Mouse (Mus musculus): Measurements from ENCODE around the gene Ptprg. TPM values are rescaled to one million over a fixed set of nuclear protein-coding genes. Genes with fewer than 3 reads are reported as not detected.

The Ptprg gene
- polyA plus RNA-seq, 1 experiment from 2014 or later: 15.2 TPM

- WGBS (ENCODE audit: insufficient replicate concordance): 57% methylated on average over 12 of the region's 12 CpGs
- Histone ChIP-seq H3K27ac (ENCODE audit: low read depth, low read length) (no peak overlapping the region), H3K9ac (ENCODE audit: low read depth, low read length) (no peak overlapping the region), H3K4me3 (ENCODE audit: low read depth, low read length) (no peak overlapping the region), H3K9me3 (replicated peaks; ENCODE audit: control insufficient read depth, low read length) (no peaks in the 10 kb centered on the region), H3K36me3 (ENCODE audit: control insufficient read depth, insufficient read depth, low read length) (no peaks in the 10 kb centered on the region), H3K27me3 (ENCODE audit: control insufficient read depth, insufficient read depth, low read length) (no peaks in the 10 kb centered on the region), H3K4me2 (no peak overlapping the region), H3K4me1 (ENCODE audit: control insufficient read depth, insufficient read depth, low read length) (peaks cover 4% of the 10 kb centered on the region; the same call in 1 of the 2 replicates)
- no peak for ATAC-seq (replicated peaks; ENCODE audit: insufficient number of reproducible peaks, low FRiP score, low TSS enrichment)
These were observed 546.3 kb downstream of the Ptprg start for GRCm38 (mm10) chr14:12099390-12100333.

- peaks cover 4% of the 10 kb centered on the region; the same call in 1 of the 2 replicates for H3K4me1 ChIP-seq (ENCODE audit: control insufficient read depth, insufficient read depth, low read length)
- H3K4me2 ChIP-seq: no peak overlapping the region
- H3K9ac ChIP-seq (ENCODE audit: low read depth, low read length): no peak overlapping the region
- 78% methylated on average over 11 of the region's 11 CpGs for WGBS (ENCODE audit: insufficient replicate concordance)
- no peaks in the 10 kb centered on the region for H3K9me3 ChIP-seq (replicated peaks; ENCODE audit: control insufficient read depth, low read length)
- no peaks in the 10 kb centered on the region for H3K27me3 ChIP-seq (ENCODE audit: control insufficient read depth, insufficient read depth, low read length)
- H3K27ac ChIP-seq (ENCODE audit: low read depth, low read length): no peak overlapping the region
- no peaks in the 10 kb centered on the region for H3K36me3 ChIP-seq (ENCODE audit: control insufficient read depth, insufficient read depth, low read length)
- no peak overlapping the region for H3K4me3 ChIP-seq (ENCODE audit: low read depth, low read length)
- no peak for ATAC-seq (replicated peaks; ENCODE audit: insufficient number of reproducible peaks, low FRiP score, low TSS enrichment)
These were observed 549.3 kb downstream of the Ptprg start for GRCm38 (mm10) chr14:12102389-12103325.

- H3K27ac ChIP-seq (ENCODE audit: low read depth, low read length): no peak overlapping the region
- H3K4me3 ChIP-seq (ENCODE audit: low read depth, low read length): no peak overlapping the region
- no peaks in the 10 kb centered on the region for H3K27me3 ChIP-seq (ENCODE audit: control insufficient read depth, insufficient read depth, low read length)
- ATAC-seq (replicated peaks; ENCODE audit: insufficient number of reproducible peaks, low FRiP score, low TSS enrichment): no peak
- 59% methylated on average over 12 of the region's 12 CpGs for WGBS (ENCODE audit: insufficient replicate concordance)
- no peaks in the 10 kb centered on the region for H3K36me3 ChIP-seq (ENCODE audit: control insufficient read depth, insufficient read depth, low read length)
- no peak overlapping the region for H3K4me2 ChIP-seq
- H3K4me1 ChIP-seq (ENCODE audit: control insufficient read depth, insufficient read depth, low read length): peaks cover 4% of the 10 kb centered on the region; the same call in 1 of the 2 replicates
- H3K9me3 ChIP-seq (replicated peaks; ENCODE audit: control insufficient read depth, low read length): no peaks in the 10 kb centered on the region
- no peak overlapping the region for H3K9ac ChIP-seq (ENCODE audit: low read depth, low read length)
These were observed 551.2 kb downstream of the Ptprg start for GRCm38 (mm10) chr14:12104297-12105155.

- H3K4me3 ChIP-seq (ENCODE audit: low read depth, low read length): no peak overlapping the region
- no peak overlapping the region for H3K27ac ChIP-seq (ENCODE audit: low read depth, low read length)
- H3K9me3 ChIP-seq (replicated peaks; ENCODE audit: control insufficient read depth, low read length): no peaks in the 10 kb centered on the region
- no peaks in the 10 kb centered on the region for H3K27me3 ChIP-seq (ENCODE audit: control insufficient read depth, insufficient read depth, low read length)
- peaks cover 4% of the 10 kb centered on the region; the same call in 1 of the 2 replicates for H3K4me1 ChIP-seq (ENCODE audit: control insufficient read depth, insufficient read depth, low read length)
- H3K36me3 ChIP-seq (ENCODE audit: control insufficient read depth, insufficient read depth, low read length): no peaks in the 10 kb centered on the region
- no peak overlapping the region for H3K4me2 ChIP-seq
- no peak overlapping the region for H3K9ac ChIP-seq (ENCODE audit: low read depth, low read length)
- no peak for ATAC-seq (replicated peaks; ENCODE audit: insufficient number of reproducible peaks, low FRiP score, low TSS enrichment)
- WGBS (ENCODE audit: insufficient replicate concordance): 77% methylated on average over 2 of the region's 2 CpGs
These were observed 551.8 kb downstream of the Ptprg start for GRCm38 (mm10) chr14:12105156-12105430.

GRCm38 (mm10) chr14:12105593-12105992 is 552.3 kb downstream of the Ptprg start:
- Histone ChIP-seq H3K9ac (ENCODE audit: low read depth, low read length) (no peak overlapping the region), H3K9me3 (replicated peaks; ENCODE audit: control insufficient read depth, low read length) (no peaks in the 10 kb centered on the region), H3K27ac (ENCODE audit: low read depth, low read length) (no peak overlapping the region), H3K27me3 (ENCODE audit: control insufficient read depth, insufficient read depth, low read length) (no peaks in the 10 kb centered on the region), H3K4me2 (no peak overlapping the region), H3K4me3 (ENCODE audit: low read depth, low read length) (no peak overlapping the region), H3K4me1 (ENCODE audit: control insufficient read depth, insufficient read depth, low read length) (peaks cover under 1% of the 10 kb centered on the region; the same call in 1 of the 2 replicates), H3K36me3 (ENCODE audit: control insufficient read depth, insufficient read depth, low read length) (no peaks in the 10 kb centered on the region)
- WGBS (ENCODE audit: insufficient replicate concordance): 85% methylated on average over 3 of the region's 3 CpGs
- no peak for ATAC-seq (replicated peaks; ENCODE audit: insufficient number of reproducible peaks, low FRiP score, low TSS enrichment)

GRCm38 (mm10) chr14:12107459-12107858 is 554.1 kb downstream of the Ptprg start:
- Histone ChIP-seq H3K4me3 (ENCODE audit: low read depth, low read length) (no peak overlapping the region), H3K36me3 (ENCODE audit: control insufficient read depth, insufficient read depth, low read length) (no peaks in the 10 kb centered on the region), H3K4me1 (ENCODE audit: control insufficient read depth, insufficient read depth, low read length) (peaks cover 9% of the 10 kb centered on the region; the same call in 1 of the 2 replicates), H3K9ac (ENCODE audit: low read depth, low read length) (no peak overlapping the region), H3K27me3 (ENCODE audit: control insufficient read depth, insufficient read depth, low read length) (no peaks in the 10 kb centered on the region), H3K9me3 (replicated peaks; ENCODE audit: control insufficient read depth, low read length) (no peaks in the 10 kb centered on the region), H3K27ac (ENCODE audit: low read depth, low read length) (no peak overlapping the region), H3K4me2 (no peak overlapping the region)
- 64% methylated on average over 7 of the region's 7 CpGs for WGBS (ENCODE audit: insufficient replicate concordance)
- ATAC-seq (replicated peaks; ENCODE audit: insufficient number of reproducible peaks, low FRiP score, low TSS enrichment): no peak

GRCm38 (mm10) chr14:12107991-12108390 is 554.7 kb downstream of the Ptprg start:
- no peak overlapping the region for H3K4me2 ChIP-seq
- no peaks in the 10 kb centered on the region for H3K27me3 ChIP-seq (ENCODE audit: control insufficient read depth, insufficient read depth, low read length)
- no peak overlapping the region for H3K9ac ChIP-seq (ENCODE audit: low read depth, low read length)
- WGBS (ENCODE audit: insufficient replicate concordance): 78% methylated on average over 7 of the region's 7 CpGs
- H3K9me3 ChIP-seq (replicated peaks; ENCODE audit: control insufficient read depth, low read length): no peaks in the 10 kb centered on the region
- H3K36me3 ChIP-seq (ENCODE audit: control insufficient read depth, insufficient read depth, low read length): no peaks in the 10 kb centered on the region
- H3K4me3 ChIP-seq (ENCODE audit: low read depth, low read length): no peak overlapping the region
- H3K4me1 ChIP-seq (ENCODE audit: control insufficient read depth, insufficient read depth, low read length): peaks cover 13% of the 10 kb centered on the region; the same call in 1 of the 2 replicates
- no peak for ATAC-seq (replicated peaks; ENCODE audit: insufficient number of reproducible peaks, low FRiP score, low TSS enrichment)
- H3K27ac ChIP-seq (ENCODE audit: low read depth, low read length): no peak overlapping the region

GRCm38 (mm10) chr14:12112548-12113011 is 559.2 kb downstream of the Ptprg start:
- ATAC-seq (replicated peaks; ENCODE audit: insufficient number of reproducible peaks, low FRiP score, low TSS enrichment): no peak

More at GRCm38 (mm10) chr14:12112548-12113011, 559.2 kb downstream of the Ptprg start:
- no peak overlapping the region for H3K4me3 ChIP-seq (ENCODE audit: low read depth, low read length)
- no peak overlapping the region for H3K4me2 ChIP-seq
- no peak overlapping the region for H3K9ac ChIP-seq (ENCODE audit: low read depth, low read length)
- no peak overlapping the region for H3K27ac ChIP-seq (ENCODE audit: low read depth, low read length)
- H3K27me3 ChIP-seq (ENCODE audit: control insufficient read depth, insufficient read depth, low read length): no peaks in the 10 kb centered on the region
- peaks cover 13% of the 10 kb centered on the region; the same call in 1 of the 2 replicates for H3K4me1 ChIP-seq (ENCODE audit: control insufficient read depth, insufficient read depth, low read length)
- no peaks in the 10 kb centered on the region for H3K9me3 ChIP-seq (replicated peaks; ENCODE audit: control insufficient read depth, low read length)
- 54% methylated on average over 2 of the region's 2 CpGs for WGBS (ENCODE audit: insufficient replicate concordance)
- H3K36me3 ChIP-seq (ENCODE audit: control insufficient read depth, insufficient read depth, low read length): no peaks in the 10 kb centered on the region
